Mouse (Mus musculus) liver, embryonic 14.5 days (tissue): ENCODE data around the gene Tsga10ip. TPM values are rescaled to one million over a fixed set of nuclear protein-coding genes. Genes with fewer than 3 reads are reported as not detected.
A peak's percentile ranks its signal among the peaks of the same experiment; 100 is the strongest.

Experiments used
- ATAC-seq: fragments of 200-750 bp; cut with Nextera tagmentation; 2 replicates; pipeline ENCODE4 v1.8.0; 2017; ENCODE audit warnings: moderate number of reproducible peaks, mild to moderate bottlenecking, moderate library complexity; ENCODE audit not compliant: insufficient read depth
- DNase-seq, 3 experiments: peaks; one replicate each; pipeline ENCODE4 v3.0.0-alpha.2; 2012 to 2013; ENCODE audit warnings: low read depth in 3 of 3, low spot score in 3 of 3
- H3K27ac ChIP-seq: fragments of 300-500 bp; sonication (generic); 2 replicates; pipeline ENCODE4 v1.5.1; 2014; ENCODE audit warnings: moderate library complexity, mild to moderate bottlenecking, control low read depth, inconsistent platforms
- H3K27me3 ChIP-seq: fragments of 300-500 bp; sonication (generic); 2 replicates; pipeline ENCODE4 v1.6.1; 2014; ENCODE audit warnings: mild to moderate bottlenecking, low read length, moderate library complexity; ENCODE audit not compliant: control insufficient read depth, insufficient read depth
- H3K36me3 ChIP-seq: fragments of 300-500 bp; sonication (generic); replicated peaks from 2 replicates; pipeline ENCODE4 v1.6.1; 2014; ENCODE audit warnings: low read depth; ENCODE audit not compliant: control insufficient read depth, insufficient read depth
- H3K4me1 ChIP-seq, 2 experiments: fragments of 200-500 bp in 1 of 2; fragments of 300-500 bp in 1 of 2; sonication (generic) in 1 of 2; replicated peaks; 2 replicates each; pipeline ENCODE4 v1.6.1; 2012 to 2014; ENCODE audit warnings: antibody characterized with exemption in 1 of 2, inconsistent platforms in 1 of 2, low read length in 1 of 2; ENCODE audit not compliant: control insufficient read depth in 2 of 2, insufficient read depth in 2 of 2
- H3K4me2 ChIP-seq: fragments of 300-500 bp; sonication (generic); 2 replicates; pipeline ENCODE4 v1.6.1; 2014; ENCODE audit warnings: low read depth, mild to moderate bottlenecking, control low read depth, moderate library complexity
- H3K4me3 ChIP-seq, 2 experiments: fragments of 200-500 bp in 1 of 2; fragments of 300-500 bp in 1 of 2; sonication (generic) in 1 of 2; 2 replicates each; pipeline ENCODE4 v1.5.1; 2012 to 2014; ENCODE audit warnings: low read depth in 2 of 2, low read length in 2 of 2, mild to moderate bottlenecking in 2 of 2, control low read depth in 1 of 2, inconsistent platforms in 1 of 2, moderate library complexity in 1 of 2; ENCODE audit not compliant: insufficient read depth in 1 of 2
- H3K9ac ChIP-seq: fragments of 300-500 bp; sonication (generic); replicated peaks from 2 replicates; pipeline ENCODE4 v1.6.1; 2014; ENCODE audit warnings: mild to moderate bottlenecking, control low read depth, moderate library complexity
- H3K9me3 ChIP-seq: fragments of 300-500 bp; sonication (generic); 2 replicates; pipeline ENCODE4 v1.6.1; 2016; ENCODE audit warnings: low read length, mixed read lengths; ENCODE audit not compliant: control insufficient read depth
- CTCF ChIP-seq: IDR thresholded peaks from 2 replicates; pipeline ENCODE4 v1.5.1; 2016; ENCODE audit warnings: antibody characterized with exemption, low read depth, control low read depth
- EP300 ChIP-seq: IDR thresholded peaks from 2 replicates; pipeline ENCODE4 v1.6.1; 2016; ENCODE audit warnings: antibody characterized with exemption, low read depth
- WGBS: fragments of 180-500 bp; shearing (Covaris S2); extraction: QIAGEN DNeasy Blood & Tissue Kit; methylation state at CpG from one replicate; pipeline ENCODE4 v1.1.7; 2014; ENCODE audit not compliant: insufficient replicate concordance; 5-methylcytosine and 5-hydroxymethylcytosine counted together
- polyA plus RNA-seq, 2 experiments: library from polyadenylated mRNA; depleted of rRNA in 1 of 2; stranded (reverse) in 1 of 2; unstranded in 1 of 2; fragments of >200 nt; fragmentation: Nextera tagmentation in 1 of 2; extraction: Ambion mirVana in 1 of 2; gene quantifications; 2 replicates each; pipeline versions ENCODE4 v1.2.1 to v1.2.3; 2012 to 2014

Gene Tsga10ip
- polyA plus RNA-seq, 2 experiments, result 0.09 TPM; not detected in 1

DNA sequence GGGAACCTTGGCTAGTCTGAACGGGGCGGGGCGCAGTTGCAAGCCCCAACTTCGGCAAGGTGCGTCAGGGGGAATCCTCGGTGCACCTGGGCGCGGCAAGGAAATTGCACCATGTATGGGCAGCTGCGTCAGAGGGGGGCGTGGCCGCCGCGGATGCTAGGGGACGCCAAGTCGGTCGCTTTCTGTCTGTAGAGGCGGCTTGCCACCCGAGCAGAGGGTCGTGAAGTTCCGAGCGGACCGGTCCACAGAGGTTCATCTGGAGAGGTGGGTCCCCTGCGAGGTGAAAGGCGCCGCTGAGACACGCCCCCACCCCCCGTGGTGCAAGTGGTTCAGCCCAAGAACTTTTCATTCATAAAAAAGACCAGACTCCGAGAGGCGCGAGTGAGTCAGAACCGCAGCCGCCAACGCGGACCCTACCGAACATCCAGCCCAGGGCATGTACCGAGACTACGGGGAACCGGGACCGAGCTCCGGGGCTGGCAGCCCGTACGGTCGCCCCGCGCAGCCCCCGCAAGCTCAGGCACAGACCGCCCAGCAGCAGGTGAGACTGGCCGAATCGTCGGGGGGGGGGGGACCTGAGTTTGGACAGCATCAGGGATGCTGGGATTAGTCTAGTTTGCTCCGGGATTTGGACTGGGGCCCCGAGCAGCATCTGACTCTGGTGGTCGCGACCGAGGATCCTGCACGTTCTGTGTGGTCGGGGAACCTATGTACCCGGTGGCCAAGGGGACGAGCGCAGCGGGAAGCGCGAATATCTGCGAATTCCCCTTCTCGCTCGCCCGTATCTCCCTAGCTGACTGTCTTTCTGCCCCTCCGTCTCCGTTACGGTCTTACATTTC, 45.4 kb upstream of the Tsga10ip start, which contains the start of gene Fosl1:
TSS of gene Fosl1 (plus strand) at position 33 of the 839 bp plus-strand sequence.
- Histone ChIP-seq H3K4me3 (peak within 1 kb of the TSS; percentile 57 to 59), H3K27ac (no peak within 1 kb of the TSS), H3K4me2 (peak within 1 kb of the TSS; percentile 80), H3K9me3 (no peaks in the 10 kb centered on the region), H3K9ac (peak within 1 kb of the TSS; percentile 19), H3K27me3 (peaks cover 41% of the 10 kb centered on the region), H3K36me3 (no peaks in the 10 kb centered on the region), H3K4me1 (peaks cover 5 to 11% of the 10 kb centered on the region in 2 experiments)
- ATAC-seq, result peak; percentile 40; the same call in 1 of the 2 replicates
- no peak for TF ChIP-seq EP300
- no peak for TF ChIP-seq CTCF
- WGBS, result under 1% methylated on average over 70 of the region's 70 CpGs
- no peak for DNase-seq

DNA sequence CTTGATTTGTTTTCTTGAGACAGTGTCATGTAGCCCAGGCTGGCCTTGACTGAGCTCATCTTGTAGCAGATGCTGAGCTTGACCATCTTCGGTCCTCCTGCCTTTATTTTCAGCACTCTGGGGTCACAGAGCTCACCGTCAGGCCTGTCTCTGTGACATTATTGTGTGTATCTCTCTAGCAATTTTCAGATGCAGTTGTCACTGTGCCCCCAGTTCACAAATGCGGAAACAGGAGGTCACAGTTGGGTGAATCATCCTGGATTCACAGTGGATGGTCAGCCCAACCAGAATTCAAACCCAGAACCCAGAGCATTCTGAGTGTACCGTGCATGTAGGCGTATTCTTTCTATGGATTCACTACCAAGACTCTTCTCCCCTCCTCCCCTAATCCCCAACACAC, 43.4 kb upstream of the Tsga10ip start:
- H3K4me2 ChIP-seq, result no peak overlapping the region
- no peak overlapping the region for H3K27ac ChIP-seq
- peaks cover 5 to 11% of the 10 kb centered on the region in 2 experiments for H3K4me1 ChIP-seq
- ATAC-seq (no peak), DNase-seq (no peak)
- peaks cover 43% of the 10 kb centered on the region for H3K27me3 ChIP-seq
- no peaks in the 10 kb centered on the region for H3K36me3 ChIP-seq
- H3K4me3 ChIP-seq, result no peak overlapping the region
- WGBS, result 72% methylated on average over 5 of the region's 5 CpGs
- H3K9ac ChIP-seq, result no peak overlapping the region
- TF ChIP-seq CTCF (no peak), EP300 (no peak)
- H3K9me3 ChIP-seq, result no peaks in the 10 kb centered on the region

DNA sequence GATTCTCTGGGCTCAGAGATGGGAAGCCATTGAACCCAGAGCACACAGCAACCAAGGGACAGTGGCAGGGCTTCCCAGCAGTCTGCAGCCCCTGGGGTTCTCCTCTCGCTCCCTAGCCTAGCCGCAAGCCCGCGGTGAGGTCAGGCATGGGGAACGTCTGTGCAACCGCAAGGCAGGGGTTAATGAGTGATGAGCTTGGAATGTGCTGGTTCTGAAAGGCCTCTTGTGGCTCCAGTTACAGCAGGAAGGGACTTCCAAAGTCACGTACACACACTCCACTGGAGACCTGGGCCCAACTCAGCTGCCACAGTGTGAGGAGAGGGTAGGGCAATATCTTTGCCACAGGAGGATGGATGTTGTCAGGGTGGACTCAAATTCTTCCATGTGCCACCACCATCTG, 42.6 kb upstream of the Tsga10ip start:
- Histone ChIP-seq H3K4me1 (peaks cover 5 to 11% of the 10 kb centered on the region in 2 experiments), H3K36me3 (no peaks in the 10 kb centered on the region), H3K4me2 (no peak overlapping the region), H3K27ac (no peak overlapping the region), H3K9ac (no peak overlapping the region), H3K27me3 (peaks cover 39% of the 10 kb centered on the region), H3K4me3 (no peak overlapping the region), H3K9me3 (peaks cover 5% of the 10 kb centered on the region)
- ATAC-seq, result no peak
- no peak for TF ChIP-seq CTCF
- TF ChIP-seq EP300, result no peak
- DNase-seq, result no peak
- 34% methylated on average over 7 of the region's 7 CpGs for WGBS

DNA sequence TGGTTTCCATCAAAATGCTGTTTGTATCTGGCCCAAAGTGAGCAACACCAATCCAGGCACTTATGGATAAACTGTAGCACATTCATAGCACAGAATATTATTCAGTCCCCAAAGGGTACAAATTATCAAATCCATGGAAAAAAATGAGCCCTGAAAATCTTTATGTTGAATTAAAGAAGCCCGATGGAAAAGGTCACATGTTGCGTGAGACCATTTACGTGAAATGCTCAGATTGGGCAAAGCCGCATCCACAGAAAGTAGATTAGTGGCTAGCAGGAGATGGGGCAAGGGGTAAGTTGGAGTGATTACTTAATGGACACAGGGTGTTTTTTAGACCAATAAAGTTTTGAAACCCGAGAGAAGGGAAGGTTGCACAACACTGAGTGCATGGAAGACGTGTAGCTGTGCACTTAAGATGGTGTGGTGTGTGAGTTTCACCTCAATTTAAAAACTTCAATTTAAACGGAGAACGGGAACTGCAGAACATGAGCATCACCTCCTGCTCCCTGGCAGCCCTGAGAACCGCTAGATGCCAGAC, 42.1 kb upstream of the Tsga10ip start:
- no peak for DNase-seq
- no peak overlapping the region for H3K9ac ChIP-seq
- 51% methylated on average over 9 of the region's 9 CpGs for WGBS
- H3K27ac ChIP-seq, result no peak overlapping the region
- H3K27me3 ChIP-seq, result peaks cover 36% of the 10 kb centered on the region
- TF ChIP-seq EP300 (no peak), CTCF (no peak)
- no peaks in the 10 kb centered on the region for H3K36me3 ChIP-seq
- no peak for ATAC-seq
- no peak overlapping the region for H3K4me2 ChIP-seq
- no peak overlapping the region for H3K4me3 ChIP-seq
- peaks cover 5% of the 10 kb centered on the region for H3K9me3 ChIP-seq
- peaks cover 5 to 11% of the 10 kb centered on the region in 2 experiments for H3K4me1 ChIP-seq

DNA sequence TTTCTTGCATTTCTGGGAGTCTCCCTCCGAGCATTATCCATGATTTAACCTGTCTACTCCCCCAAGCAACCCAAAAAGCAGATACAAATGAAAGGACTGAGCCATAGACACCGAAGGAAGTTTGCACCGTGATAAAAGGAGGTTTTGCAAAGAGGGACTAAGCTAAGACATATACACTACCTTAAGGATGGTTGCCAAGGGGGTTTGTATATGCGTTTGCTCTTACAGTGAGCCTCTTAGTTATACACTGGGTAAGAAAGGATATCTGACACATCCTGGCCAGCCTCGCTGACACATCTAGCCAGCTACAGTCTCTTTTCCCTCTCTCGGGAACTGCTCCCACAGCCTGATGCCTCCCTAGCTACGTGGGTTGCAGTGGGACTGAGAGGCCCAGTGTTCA, 31.6 kb upstream of the Tsga10ip start:
- no peak overlapping the region for H3K27ac ChIP-seq
- no peak overlapping the region for H3K9ac ChIP-seq

More for the DNA sequence above, 31.6 kb upstream of the Tsga10ip start:
- H3K4me3 ChIP-seq, result no peak overlapping the region
- WGBS, result 43% methylated on average over 7 of the region's 7 CpGs
- no peak for TF ChIP-seq CTCF
- H3K27me3 ChIP-seq, result no peaks in the 10 kb centered on the region
- H3K9me3 ChIP-seq, result no peaks in the 10 kb centered on the region
- peaks cover 0 to 4% of the 10 kb centered on the region in 2 experiments; a peak in 2 of 4 replicates for H3K4me1 ChIP-seq
- ATAC-seq (no peak), DNase-seq (no peak)
- H3K4me2 ChIP-seq, result peak overlapping the region; percentile 68
- no peaks in the 10 kb centered on the region for H3K36me3 ChIP-seq
